ENCODE assay signal across 9 mouse cellular contexts in genomic region chr3:55571552-55572296, GRCm38 (mm10).
DNase-seq lines count a peak whose midpoint lies in the region; ATAC-seq and TF ChIP-seq lines count a peak whose summit lies in the region.
"Had no signal": no experiment of that assay in that cellular context is flagged by ENCODE, and none has a peak within 500 bp of the region (broad histone marks: within the 10 kb centered on the region; RNA-seq: fewer than 3 reads in every experiment).

No protein-coding gene starts in this region.

- H3K4me1 ChIP-seq in cortical plate, adult 2 months (ENCODE audit: control insufficient read depth, insufficient read depth, low read length) = peaks cover 8% of the 10 kb centered on the region
- peaks cover 16% of the 10 kb centered on the region for H3K4me1 ChIP-seq in midbrain, embryonic 14.5 days (ENCODE audit: control insufficient read depth, insufficient read depth, low read length)
- H3K4me1 ChIP-seq in intestine, postnatal 0 days (replicated peaks; ENCODE audit: control insufficient read depth, insufficient read depth, low read length) = no peaks in the 10 kb centered on the region
- H3K4me1 ChIP-seq: heart, embryonic 13.5 days had no signal

- no peaks in the 10 kb centered on the region for H3K27me3 ChIP-seq in midbrain, embryonic 14.5 days (ENCODE audit: control insufficient read depth, insufficient read depth, low read length)
- no peaks in the 10 kb centered on the region for H3K27me3 ChIP-seq in intestine, postnatal 0 days (replicated peaks; ENCODE audit: control insufficient read depth, insufficient read depth, low read length)
- H3K27me3 ChIP-seq: heart, embryonic 13.5 days had no signal

- H3K27ac ChIP-seq in layer of hippocampus, adult 2 months = peak overlapping the region; percentile 36
- peak overlapping the region; percentile 96 for H3K27ac ChIP-seq in cortical plate, adult 2 months (ENCODE audit: insufficient read depth, low read length)
- H3K27ac ChIP-seq in midbrain, embryonic 14.5 days (replicated peaks; ENCODE audit: low read depth, low read length) = peak overlapping the region; percentile 64
- no peak overlapping the region for H3K27ac ChIP-seq in intestine, postnatal 0 days (ENCODE audit: low read depth, low read length)
- H3K27ac ChIP-seq: heart, embryonic 13.5 days had no signal

- peak in 1 of 2 experiments; percentile 34 for DNase-seq in layer of hippocampus, adult 2 months (ENCODE audit: low spot score in 2 of 2)
- DNase-seq in layer of hippocampus, postnatal 36 days = no peak
- DNase-seq in heart, postnatal 25 days (ENCODE audit: low spot score) = peak; percentile 32
- peak; percentile 76 for DNase-seq in midbrain, embryonic 14.5 days
- no peak for DNase-seq in cerebellum, adult 11 months

- peak; percentile 34; the same call in 1 of the 2 replicates for ATAC-seq in midbrain, embryonic 14.5 days (ENCODE audit: low FRiP score, low TSS enrichment)
- ATAC-seq in erythroblast, adult 5-6 weeks (replicated peaks; ENCODE audit: low FRiP score, poor library complexity, severe bottlenecking) = no peak
- ATAC-seq in intestine, postnatal 0 days = no peak

- 22% methylated on average over 11 of the region's 11 CpGs for WGBS in midbrain, embryonic 14.5 days
- WGBS in intestine, postnatal 0 days = 52% methylated on average over 11 of the region's 11 CpGs

- H3K36me3 ChIP-seq in midbrain, embryonic 14.5 days (ENCODE audit: control insufficient read depth, insufficient read depth, low read length) = no peaks in the 10 kb centered on the region
- no peaks in the 10 kb centered on the region for H3K36me3 ChIP-seq in intestine, postnatal 0 days (ENCODE audit: control insufficient read depth, insufficient read depth)
- H3K36me3 ChIP-seq: heart, embryonic 13.5 days had no signal

- no peak overlapping the region for H3K9ac ChIP-seq in midbrain, embryonic 14.5 days (replicated peaks; ENCODE audit: low read length)
- no peak overlapping the region for H3K9ac ChIP-seq in intestine, postnatal 0 days (ENCODE audit: low read depth, low read length)
- H3K9ac ChIP-seq: heart, embryonic 13.5 days had no signal

- no peak overlapping the region for H3K4me3 ChIP-seq in layer of hippocampus, adult 2 months
- H3K4me3 ChIP-seq in cortical plate, adult 2 months (ENCODE audit: insufficient read depth, low read length) = no peak overlapping the region
- no peak overlapping the region for H3K4me3 ChIP-seq in midbrain, embryonic 14.5 days (replicated peaks; ENCODE audit: low read depth, low read length)
- no peak overlapping the region for H3K4me3 ChIP-seq in intestine, postnatal 0 days (ENCODE audit: low read depth, low read length)
- H3K4me3 ChIP-seq: heart, embryonic 13.5 days had no signal

- no peak for TF ChIP-seq POLR2A in cortical plate, adult 2 months (IDR thresholded peaks at IDR 0.05; ENCODE audit: extremely low read depth, insufficient read depth, low read length)

- TF ChIP-seq CTCF in layer of hippocampus, adult 2 months (conservative IDR thresholded peaks at IDR 0.05) = no peak
- no peak for TF ChIP-seq CTCF in cortical plate, adult 2 months (IDR thresholded peaks at IDR 0.05; ENCODE audit: extremely low read depth, insufficient read depth, low read length)
- no peak for TF ChIP-seq CTCF in intestine, postnatal 0 days (IDR thresholded peaks at IDR 0.05; ENCODE audit: low read depth)

- H3K9me3 ChIP-seq in midbrain, embryonic 14.5 days (ENCODE audit: control insufficient read depth, low read length) = no peaks in the 10 kb centered on the region
- no peaks in the 10 kb centered on the region for H3K9me3 ChIP-seq in intestine, postnatal 0 days (ENCODE audit: control insufficient read depth)

- H3K4me2 ChIP-seq in midbrain, embryonic 14.5 days (ENCODE audit: low read length) = peak overlapping the region; percentile 8; the same call in 1 of the 2 replicates
- H3K4me2 ChIP-seq in intestine, postnatal 0 days (replicated peaks; ENCODE audit: low read depth) = no peak overlapping the region
- H3K4me2 ChIP-seq: heart, embryonic 13.5 days had no signal

- intact Hi-C loops in heart, postnatal 25 days (cut with DNase I) = no loop called here

Comparison
In these comparisons a context has a peak if more than half of its experiments do, and no peak if none do; other contexts are left out.
1. DNase-seq: peak in heart, postnatal 25 days (single experiment) and midbrain, embryonic 14.5 days (single experiment); none in layer of hippocampus, postnatal 36 days (0 of 2) and cerebellum, adult 11 months (single experiment).